Mouse (Mus musculus): Measurements from ENCODE around the gene Prl2a1.
"Not testable (repeated sequence)": the region's sequence is repeated elsewhere in the genome, so short reads cannot be mapped to it uniquely, and the experiment has no call there.

Gene Prl2a1

DNA sequence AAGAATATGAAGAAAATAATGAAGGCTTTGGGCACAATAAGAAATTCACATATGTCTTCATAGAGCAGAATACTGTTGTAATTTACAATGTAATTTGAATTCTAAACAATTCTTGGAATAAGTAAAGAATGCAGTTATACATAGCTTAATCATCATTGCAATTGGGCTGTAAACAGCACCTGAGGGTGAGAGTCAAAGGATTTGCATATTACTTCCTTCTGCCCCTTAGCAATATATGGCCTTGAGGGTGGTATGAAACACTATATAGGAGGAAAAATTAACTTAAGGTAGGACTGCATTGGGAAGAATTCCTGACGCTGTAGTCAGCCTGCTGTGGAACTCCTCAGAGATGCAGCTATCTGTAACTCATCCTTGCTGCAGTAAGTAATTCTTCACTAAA, at the start of gene Prl2a1:
Gene Prl2a1, plus strand, starts transcription at position 301 of the 400 bp plus-strand sequence.
- DNase-seq: no peak

GRCm38 (mm10) chr13:27780704-27781103, 20.8 kb upstream of the Prl2a1 start, which contains the start of gene Prl7c1:
Gene Prl7c1 (minus strand): TSS chr13:27780804.
- DNase-seq: not testable (repeated sequence)

DNA sequence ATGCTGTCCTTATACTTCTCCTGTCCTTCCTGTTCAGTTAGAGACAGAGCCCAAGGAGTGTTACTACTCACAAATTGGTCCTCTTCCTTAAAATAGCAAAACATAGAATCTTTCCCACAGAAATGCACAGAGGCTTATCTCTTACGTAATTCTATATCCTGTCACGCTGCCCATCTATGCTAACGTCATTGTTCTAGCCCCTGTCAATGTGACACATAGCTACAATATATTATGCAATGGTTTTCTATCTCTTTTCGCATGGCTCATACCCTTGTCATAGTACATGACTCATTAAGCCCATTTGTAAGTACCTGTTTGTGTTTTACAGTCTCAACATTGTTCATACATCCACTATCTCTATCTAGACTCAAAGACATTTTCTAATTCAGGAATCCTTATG, 2.2 kb upstream of the Prl2a1 start:
- no peak for DNase-seq

DNA sequence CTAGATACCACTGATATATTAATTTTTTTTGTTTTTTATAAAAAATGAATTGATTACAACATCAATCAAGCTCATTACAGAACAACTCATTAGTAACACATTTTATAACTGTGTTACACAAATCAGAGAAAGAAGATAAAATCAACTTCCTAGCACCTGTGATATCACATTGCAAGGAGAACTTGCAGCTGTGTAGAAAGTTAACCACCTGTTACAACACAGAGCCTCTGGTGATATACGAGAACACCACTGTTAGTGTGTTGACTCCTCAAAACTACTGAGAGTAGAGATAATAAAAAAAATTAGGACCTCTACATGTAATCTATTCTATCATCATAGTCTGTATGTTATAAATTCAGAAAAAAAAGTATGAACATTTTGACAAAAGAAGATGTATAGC, 1.3 kb downstream of the Prl2a1 start:
- DNase-seq: no peak

GRCm38 (mm10) chr13:27849042-27849441, 47.6 kb downstream of the Prl2a1 start, which contains the start of gene Prl2c1:
Gene Prl2c1 (plus strand): TSS chr13:27849342.
- no peak for DNase-seq

Data from lung, postnatal 10 days (tissue).